Mouse (Mus musculus) heart, adult 11 months (tissue): ENCODE measurements around the gene Hist1h2ac.

Experiments used
- DNase-seq: peaks from one replicate; pipeline ENCODE4 v3.0.0; 2022

Hist1h2ac gene

GRCm38 (mm10) chr13:23683755-23684281, at the start of gene Hist1h2ac, which contains the start of gene Hist1h2bc:
Hist1h2ac (minus strand) TSS chr13:23683948.
Hist1h2bc (plus strand) TSS chr13:23684199.
- DNase-seq: peak; percentile 99

GRCm38 (mm10) chr13:23732156-23732804, 48.5 kb upstream of the Hist1h2ac start:
- DNase-seq: peak; percentile 81

- DNase-seq: peak; percentile 93
These were observed 46.7 kb upstream of the Hist1h2ac start for GRCm38 (mm10) chr13:23730479-23730878.

- DNase-seq: peak; percentile 87
These were observed 46.0 kb upstream of the Hist1h2ac start for GRCm38 (mm10) chr13:23729706-23730105.

GRCm38 (mm10) chr13:23729192-23729525, 45.4 kb upstream of the Hist1h2ac start:
- DNase-seq: peak; percentile 96

- peak; percentile 91 for DNase-seq
These were observed 44.9 kb upstream of the Hist1h2ac start for GRCm38 (mm10) chr13:23728472-23729191.

- DNase-seq: peak; percentile 50
These were observed 41.5 kb upstream of the Hist1h2ac start for GRCm38 (mm10) chr13:23725213-23725612.

- DNase-seq: no peak
These were observed 40.5 kb upstream of the Hist1h2ac start for GRCm38 (mm10) chr13:23724239-23724638.

GRCm38 (mm10) chr13:23717593-23718245, 34.0 kb upstream of the Hist1h2ac start:
- DNase-seq: peak; percentile 86

GRCm38 (mm10) chr13:23717176-23717575, 33.4 kb upstream of the Hist1h2ac start:
- DNase-seq: peak; percentile 84

GRCm38 (mm10) chr13:23716261-23717042, 32.7 kb upstream of the Hist1h2ac start:
- peak; percentile 90 for DNase-seq

GRCm38 (mm10) chr13:23710374-23711089, 26.8 kb upstream of the Hist1h2ac start, which contains the start of gene Hfe:
Hfe (minus strand) TSS chr13:23710854.
- DNase-seq: peak; percentile 98

GRCm38 (mm10) chr13:23709714-23710373, 26.1 kb upstream of the Hist1h2ac start:
- peak; percentile 85 for DNase-seq

GRCm38 (mm10) chr13:23708654-23709053, 24.9 kb upstream of the Hist1h2ac start:
- peak; percentile 81 for DNase-seq

- peak; percentile 81 for DNase-seq
These were observed 24.3 kb upstream of the Hist1h2ac start for GRCm38 (mm10) chr13:23708041-23708440.

- DNase-seq: peak; percentile 87
These were observed 23.0 kb upstream of the Hist1h2ac start for GRCm38 (mm10) chr13:23706771-23707170.

GRCm38 (mm10) chr13:23705751-23706356, 22.1 kb upstream of the Hist1h2ac start:
- peak; percentile 93 for DNase-seq

GRCm38 (mm10) chr13:23702801-23703200, 19.1 kb upstream of the Hist1h2ac start:
- DNase-seq: peak; percentile 92

GRCm38 (mm10) chr13:23702220-23702619, 18.5 kb upstream of the Hist1h2ac start:
- peak; percentile 54 for DNase-seq

GRCm38 (mm10) chr13:23700786-23701520, 17.2 kb upstream of the Hist1h2ac start:
- DNase-seq: peak; percentile 97
